Mouse (Mus musculus): ENCODE measurements at regions not wholly inside any gene's neighbourhood (a gene's known extent, or its start where the extent isn't known, plus 50 kb on each side); places are given as distances from the start of the nearest gene placed in this dataset.
A peak's percentile ranks its signal among the peaks of the same experiment; 100 is the strongest.

GRCm38 (mm10) chr8:91901525-91902281 lies 99.8 kb upstream of the Irx3 start:
- no peak overlapping the region for H3K4me3 ChIP-seq (ENCODE audit: low read depth, low read length)
- DNase-seq (ENCODE audit: low spot score) (no peak), ATAC-seq (no peak)
- H3K4me2 ChIP-seq (ENCODE audit: low read length): no peak overlapping the region
- H3K4me1 ChIP-seq (ENCODE audit: control insufficient read depth, insufficient read depth, low read length): no peaks in the 10 kb centered on the region
- no peaks in the 10 kb centered on the region for H3K9me3 ChIP-seq (replicated peaks; ENCODE audit: control insufficient read depth, low read length)
- H3K27ac ChIP-seq (ENCODE audit: low read depth, low read length): no peak overlapping the region
- no peaks in the 10 kb centered on the region for H3K36me3 ChIP-seq (ENCODE audit: control insufficient read depth, insufficient read depth, low read length)
- H3K27me3 ChIP-seq (replicated peaks; ENCODE audit: control insufficient read depth, insufficient read depth, low read length): no peaks in the 10 kb centered on the region
- WGBS: 81% methylated on average over 10 of the region's 10 CpGs
- no peak overlapping the region for H3K9ac ChIP-seq (ENCODE audit: low read length)

- H3K9me3 ChIP-seq (replicated peaks; ENCODE audit: control insufficient read depth, low read length): no peaks in the 10 kb centered on the region
- no peaks in the 10 kb centered on the region for H3K36me3 ChIP-seq (ENCODE audit: control insufficient read depth, insufficient read depth, low read length)
- DNase-seq (ENCODE audit: low spot score) (peak; percentile 29), ATAC-seq (no peak)
- H3K27ac ChIP-seq (ENCODE audit: low read depth, low read length): no peak overlapping the region
- H3K9ac ChIP-seq (ENCODE audit: low read length): no peak overlapping the region
- H3K4me2 ChIP-seq (ENCODE audit: low read length): no peak overlapping the region
- H3K4me3 ChIP-seq (ENCODE audit: low read depth, low read length): no peak overlapping the region
- no peaks in the 10 kb centered on the region for H3K4me1 ChIP-seq (ENCODE audit: control insufficient read depth, insufficient read depth, low read length)
- 72% methylated on average over 7 of the region's 7 CpGs for WGBS
- no peaks in the 10 kb centered on the region for H3K27me3 ChIP-seq (replicated peaks; ENCODE audit: control insufficient read depth, insufficient read depth, low read length)
Measured at GRCm38 (mm10) chr8:91899747-91900146, 97.9 kb upstream of the Irx3 start.

- H3K36me3 ChIP-seq (ENCODE audit: control insufficient read depth, insufficient read depth, low read length): no peaks in the 10 kb centered on the region
- no peak overlapping the region for H3K9ac ChIP-seq (ENCODE audit: low read length)
- no peak overlapping the region for H3K4me2 ChIP-seq (ENCODE audit: low read length)
- WGBS: 81% methylated on average over 7 of the region's 7 CpGs
- ATAC-seq: no peak
- H3K27me3 ChIP-seq (replicated peaks; ENCODE audit: control insufficient read depth, insufficient read depth, low read length): no peaks in the 10 kb centered on the region
- no peaks in the 10 kb centered on the region for H3K4me1 ChIP-seq (ENCODE audit: control insufficient read depth, insufficient read depth, low read length)
- H3K27ac ChIP-seq (ENCODE audit: low read depth, low read length): no peak overlapping the region
- no peak overlapping the region for H3K4me3 ChIP-seq (ENCODE audit: low read depth, low read length)
- H3K9me3 ChIP-seq (replicated peaks; ENCODE audit: control insufficient read depth, low read length): no peaks in the 10 kb centered on the region
- DNase-seq (ENCODE audit: low spot score): no peak
Measured at GRCm38 (mm10) chr8:91897381-91897780, 95.5 kb upstream of the Irx3 start.

GRCm38 (mm10) chr8:91895987-91896386 lies 94.1 kb upstream of the Irx3 start:
- Histone ChIP-seq H3K4me2 (ENCODE audit: low read length) (no peak overlapping the region), H3K9me3 (replicated peaks; ENCODE audit: control insufficient read depth, low read length) (no peaks in the 10 kb centered on the region), H3K4me3 (ENCODE audit: low read depth, low read length) (no peak overlapping the region), H3K27ac (ENCODE audit: low read depth, low read length) (no peak overlapping the region), H3K36me3 (ENCODE audit: control insufficient read depth, insufficient read depth, low read length) (no peaks in the 10 kb centered on the region), H3K9ac (ENCODE audit: low read length) (no peak overlapping the region), H3K27me3 (replicated peaks; ENCODE audit: control insufficient read depth, insufficient read depth, low read length) (no peaks in the 10 kb centered on the region; the same call in 1 of the 2 replicates), H3K4me1 (ENCODE audit: control insufficient read depth, insufficient read depth, low read length) (no peaks in the 10 kb centered on the region)
- DNase-seq (ENCODE audit: low spot score): no peak
- 79% methylated on average over 6 of the region's 6 CpGs for WGBS
- ATAC-seq: no peak

- H3K9me3 ChIP-seq (replicated peaks; ENCODE audit: control insufficient read depth, low read length): no peaks in the 10 kb centered on the region
- no peaks in the 10 kb centered on the region for H3K4me1 ChIP-seq (ENCODE audit: control insufficient read depth, insufficient read depth, low read length)
- no peak for DNase-seq (ENCODE audit: low spot score)
- H3K9ac ChIP-seq (ENCODE audit: low read length): no peak overlapping the region
- WGBS: 86% methylated on average over 2 of the region's 2 CpGs
- no peaks in the 10 kb centered on the region for H3K36me3 ChIP-seq (ENCODE audit: control insufficient read depth, insufficient read depth, low read length)
- ATAC-seq: no peak
- no peak overlapping the region for H3K4me2 ChIP-seq (ENCODE audit: low read length)
- H3K27ac ChIP-seq (ENCODE audit: low read depth, low read length): no peak overlapping the region
- H3K27me3 ChIP-seq (replicated peaks; ENCODE audit: control insufficient read depth, insufficient read depth, low read length): no peaks in the 10 kb centered on the region
- H3K4me3 ChIP-seq (ENCODE audit: low read depth, low read length): no peak overlapping the region
Measured at GRCm38 (mm10) chr8:91884862-91885261, 83.0 kb upstream of the Irx3 start.

- 89% methylated on average over 3 of the region's 3 CpGs for WGBS
Measured at GRCm38 (mm10) chr8:91884325-91884724, 82.5 kb upstream of the Irx3 start.

GRCm38 (mm10) chr8:91883012-91883411 lies 81.1 kb upstream of the Irx3 start:
- H3K4me2 ChIP-seq (ENCODE audit: low read length): no peak overlapping the region
- no peak overlapping the region for H3K9ac ChIP-seq (ENCODE audit: low read length)
- 85% methylated on average over 4 of the region's 4 CpGs for WGBS
- no peak overlapping the region for H3K27ac ChIP-seq (ENCODE audit: low read depth, low read length)
- H3K27me3 ChIP-seq (replicated peaks; ENCODE audit: control insufficient read depth, insufficient read depth, low read length): no peaks in the 10 kb centered on the region
- no peaks in the 10 kb centered on the region for H3K9me3 ChIP-seq (replicated peaks; ENCODE audit: control insufficient read depth, low read length)
- no peaks in the 10 kb centered on the region for H3K36me3 ChIP-seq (ENCODE audit: control insufficient read depth, insufficient read depth, low read length)
- DNase-seq (ENCODE audit: low spot score) (no peak), ATAC-seq (no peak)
- no peaks in the 10 kb centered on the region for H3K4me1 ChIP-seq (ENCODE audit: control insufficient read depth, insufficient read depth, low read length)
- no peak overlapping the region for H3K4me3 ChIP-seq (ENCODE audit: low read depth, low read length)

More at GRCm38 (mm10) chr8:91884325-91884724, 82.5 kb upstream of the Irx3 start:
- Histone ChIP-seq H3K4me2 (ENCODE audit: low read length) (no peak overlapping the region), H3K9me3 (replicated peaks; ENCODE audit: control insufficient read depth, low read length) (no peaks in the 10 kb centered on the region), H3K4me3 (ENCODE audit: low read depth, low read length) (no peak overlapping the region), H3K9ac (ENCODE audit: low read length) (no peak overlapping the region), H3K27ac (ENCODE audit: low read depth, low read length) (no peak overlapping the region), H3K4me1 (ENCODE audit: control insufficient read depth, insufficient read depth, low read length) (no peaks in the 10 kb centered on the region), H3K27me3 (replicated peaks; ENCODE audit: control insufficient read depth, insufficient read depth, low read length) (no peaks in the 10 kb centered on the region), H3K36me3 (ENCODE audit: control insufficient read depth, insufficient read depth, low read length) (no peaks in the 10 kb centered on the region)
- DNase-seq (ENCODE audit: low spot score) (no peak), ATAC-seq (no peak)

- H3K27me3 ChIP-seq (replicated peaks; ENCODE audit: control insufficient read depth, insufficient read depth, low read length): peaks cover 3% of the 10 kb centered on the region
- H3K4me2 ChIP-seq (ENCODE audit: low read length): no peak overlapping the region
- WGBS: 91% methylated on average over 5 of the region's 5 CpGs
- H3K4me1 ChIP-seq (ENCODE audit: control insufficient read depth, insufficient read depth, low read length): peaks cover 3% of the 10 kb centered on the region; the same call in 1 of the 2 replicates
- no peak overlapping the region for H3K4me3 ChIP-seq (ENCODE audit: low read depth, low read length)
- no peak overlapping the region for H3K27ac ChIP-seq (ENCODE audit: low read depth, low read length)
- H3K9ac ChIP-seq (ENCODE audit: low read length): no peak overlapping the region
- no peaks in the 10 kb centered on the region for H3K36me3 ChIP-seq (ENCODE audit: control insufficient read depth, insufficient read depth, low read length)
- H3K9me3 ChIP-seq (replicated peaks; ENCODE audit: control insufficient read depth, low read length): no peaks in the 10 kb centered on the region
- DNase-seq (ENCODE audit: low spot score) (no peak), ATAC-seq (no peak)
Measured at GRCm38 (mm10) chr8:91878886-91879285, 77.0 kb upstream of the Irx3 start.

- peaks cover 7% of the 10 kb centered on the region for H3K27me3 ChIP-seq (replicated peaks; ENCODE audit: control insufficient read depth, insufficient read depth, low read length)
- H3K4me1 ChIP-seq (ENCODE audit: control insufficient read depth, insufficient read depth, low read length): peaks cover 12% of the 10 kb centered on the region; the same call in 1 of the 2 replicates
- H3K4me2 ChIP-seq (ENCODE audit: low read length): no peak overlapping the region
- ATAC-seq (no peak), DNase-seq (ENCODE audit: low spot score) (no peak)
- no peak overlapping the region for H3K27ac ChIP-seq (ENCODE audit: low read depth, low read length)
- WGBS: 8% methylated on average over 15 of the region's 15 CpGs
- no peak overlapping the region for H3K4me3 ChIP-seq (ENCODE audit: low read depth, low read length)
- no peak overlapping the region for H3K9ac ChIP-seq (ENCODE audit: low read length)
- no peaks in the 10 kb centered on the region for H3K36me3 ChIP-seq (ENCODE audit: control insufficient read depth, insufficient read depth, low read length)
- H3K9me3 ChIP-seq (replicated peaks; ENCODE audit: control insufficient read depth, low read length): no peaks in the 10 kb centered on the region
Measured at GRCm38 (mm10) chr8:91876161-91876560, 74.3 kb upstream of the Irx3 start.

Data from forebrain, embryonic 14.5 days (tissue).